In genomic region chr2:18688708-18689063, GRCm38 (mm10) we compare ENCODE assay signal across 9 mouse cellular contexts. TPM values are rescaled to one million over a fixed set of nuclear protein-coding genes. Genes with fewer than 3 reads are reported as not detected.
DNase-seq lines count a peak whose midpoint lies in the region; ATAC-seq lines count a peak whose summit lies in the region.
"Had no signal": no experiment of that assay in that cellular context is flagged by ENCODE, and none has a peak within 500 bp of the region (broad histone marks: within the 10 kb centered on the region; RNA-seq: fewer than 3 reads in every experiment).

No protein-coding gene starts in this region.

- no peak overlapping the region for H3K27ac ChIP-seq in forebrain, embryonic 13.5 days
- H3K27ac ChIP-seq in hindbrain, embryonic 14.5 days = no peak overlapping the region
- no peak overlapping the region for H3K27ac ChIP-seq in midbrain, embryonic 16.5 days (ENCODE audit: low read length)

- peak; percentile 73 for DNase-seq in adrenal gland, postnatal 10 days
- DNase-seq in hindbrain, embryonic 14.5 days (ENCODE audit: low spot score) = no peak
- peak; percentile 53 for DNase-seq in liver
- DNase-seq in thymus, postnatal 0 days (ENCODE audit: low spot score) = peak; percentile 73

- H3K4me1 ChIP-seq in erythroblast, embryonic 14.5 days (ENCODE audit: control insufficient read depth) = peaks cover 16% of the 10 kb centered on the region
- peaks cover 21% of the 10 kb centered on the region for H3K4me1 ChIP-seq in forebrain, embryonic 13.5 days
- peaks cover 12% of the 10 kb centered on the region; the same call in 1 of the 2 replicates for H3K4me1 ChIP-seq in hindbrain, embryonic 14.5 days (replicated peaks; ENCODE audit: control insufficient read depth, insufficient read depth, low read length)
- peaks cover 17% of the 10 kb centered on the region for H3K4me1 ChIP-seq in midbrain, embryonic 16.5 days (ENCODE audit: control insufficient read depth, insufficient read depth, low read length)

- under 1% methylated on average over 45 of the region's 45 CpGs for WGBS in forebrain, embryonic 13.5 days
- under 1% methylated on average over 45 of the region's 45 CpGs for WGBS in hindbrain, embryonic 14.5 days
- WGBS in midbrain, embryonic 16.5 days = under 1% methylated on average over 45 of the region's 45 CpGs

- peaks cover 86% of the 10 kb centered on the region for H3K27me3 ChIP-seq in erythroblast, embryonic 14.5 days (ENCODE audit: control insufficient read depth)
- peaks cover 76% of the 10 kb centered on the region for H3K27me3 ChIP-seq in forebrain, embryonic 13.5 days
- H3K27me3 ChIP-seq in hindbrain, embryonic 14.5 days (ENCODE audit: control insufficient read depth, insufficient read depth, low read length) = peaks cover 90% of the 10 kb centered on the region
- peaks cover 34% of the 10 kb centered on the region for H3K27me3 ChIP-seq in midbrain, embryonic 16.5 days (ENCODE audit: control insufficient read depth, insufficient read depth, low read depth, low read length)

- peak overlapping the region; percentile 9 for H3K4me3 ChIP-seq in erythroblast, embryonic 14.5 days (replicated peaks)
- H3K4me3 ChIP-seq in forebrain, embryonic 13.5 days = peak overlapping the region; percentile 48
- peak overlapping the region; percentile 36 for H3K4me3 ChIP-seq in hindbrain, embryonic 14.5 days (replicated peaks; ENCODE audit: low read length)
- H3K4me3 ChIP-seq in midbrain, embryonic 16.5 days (ENCODE audit: low read depth, low read length) = peak overlapping the region; percentile 46

- H3K9ac ChIP-seq in forebrain, embryonic 13.5 days = no peak overlapping the region
- no peak overlapping the region for H3K9ac ChIP-seq in hindbrain, embryonic 14.5 days
- 0 out of 2 replicates have a peak overlapping the region, but pooled peaks have one; percentile 10 for H3K9ac ChIP-seq in midbrain, embryonic 16.5 days (ENCODE audit: low read depth, low read length)

- no peak for ATAC-seq in erythroblast, adult 5-6 weeks (replicated peaks; ENCODE audit: low FRiP score, poor library complexity, severe bottlenecking)
- peak; percentile 44 for ATAC-seq in forebrain, embryonic 13.5 days
- ATAC-seq in hindbrain, embryonic 14.5 days (ENCODE audit: low FRiP score) = peak; percentile 24; the same call in 1 of the 2 replicates
- peak; percentile 13; the same call in 1 of the 2 replicates for ATAC-seq in midbrain, embryonic 16.5 days

- H3K36me3 ChIP-seq in erythroblast, embryonic 14.5 days (ENCODE audit: control insufficient read depth) = peaks cover 3% of the 10 kb centered on the region
- H3K36me3 ChIP-seq in forebrain, embryonic 13.5 days (ENCODE audit: poor library complexity, severe bottlenecking) = peaks cover 8% of the 10 kb centered on the region
- H3K36me3 ChIP-seq in hindbrain, embryonic 14.5 days (replicated peaks; ENCODE audit: control insufficient read depth, insufficient read depth) = peaks cover 10% of the 10 kb centered on the region
- H3K36me3 ChIP-seq in midbrain, embryonic 16.5 days (ENCODE audit: control insufficient read depth, insufficient read depth, low read length) = peaks cover 5% of the 10 kb centered on the region; the same call in 1 of the 2 replicates

- peak overlapping the region; percentile 77 for H3K4me2 ChIP-seq in forebrain, embryonic 13.5 days
- H3K4me2 ChIP-seq in hindbrain, embryonic 14.5 days (replicated peaks) = peak overlapping the region; percentile 60
- peak overlapping the region; percentile 84 for H3K4me2 ChIP-seq in midbrain, embryonic 16.5 days (ENCODE audit: low read length)

- peaks cover 17% of the 10 kb centered on the region; the same call in 1 of the 2 replicates for H3K9me3 ChIP-seq in erythroblast, embryonic 14.5 days (ENCODE audit: control insufficient read depth, low read length)
- no peaks in the 10 kb centered on the region for H3K9me3 ChIP-seq in forebrain, embryonic 13.5 days (replicated peaks)
- H3K9me3 ChIP-seq in hindbrain, embryonic 14.5 days (ENCODE audit: control insufficient read depth, low read length) = no peaks in the 10 kb centered on the region
- no peaks in the 10 kb centered on the region for H3K9me3 ChIP-seq in midbrain, embryonic 16.5 days (replicated peaks; ENCODE audit: control insufficient read depth, low read length, poor library complexity, severe bottlenecking)

RNA-seq across cellular contexts. Expression of gene Spag6, which starts 5.1 kb away (rescaled TPM):
- not detected in 2 replicates for polyA plus RNA-seq in erythroblast, embryonic 14.5 days (2012)
- not detected in 2 replicates for total RNA-seq in erythroblast, adult 5-6 weeks (2015; ENCODE audit: low replicate concordance)
- total RNA-seq in erythroblast, adult 5-6 weeks (2017; ENCODE audit: low replicate concordance) = 0.60 TPM in 1 of 2 replicates, not detected in the other
- total RNA-seq in adrenal gland, postnatal 10 days (2021) = 1 to 10 TPM in 1 of 2 experiments, under 1 TPM in 1; 0.69 to 1.3 TPM
- 0.20 and 0.32 TPM in 2 replicates for polyA plus RNA-seq in forebrain, embryonic 13.5 days (2015; fragmentation: Nextera tagmentation; extraction: Ambion mirVana)
- 0.11 TPM in 1 of 2 replicates, not detected in the other for polyA plus RNA-seq in hindbrain, embryonic 14.5 days (2014; fragmentation: Nextera tagmentation; extraction: Ambion mirVana)
- polyA plus RNA-seq in midbrain, embryonic 16.5 days (2015; fragmentation: Nextera tagmentation; extraction: Ambion mirVana) = 0.10 TPM in 1 of 2 replicates, not detected in the other
- not detected in 2 replicates for polyA plus RNA-seq in thymus, postnatal 0 days (2015; fragmentation: Nextera tagmentation; extraction: Ambion mirVana)
- total RNA-seq: hematopoietic stem cell, adult 5-6 weeks had no signal

RNA-seq across cellular contexts. Expression of gene Bmi1, which starts 11.9 kb away (rescaled TPM):
- polyA plus RNA-seq in erythroblast, embryonic 14.5 days (2012) = 0.13 TPM in 1 of 2 replicates, not detected in the other
- total RNA-seq in erythroblast, adult 5-6 weeks (2015; ENCODE audit: low replicate concordance) = 10.8 and 11.5 TPM in 2 replicates
- 5.3 and 14.9 TPM in 2 replicates for total RNA-seq in erythroblast, adult 5-6 weeks (2017; ENCODE audit: low replicate concordance)
- total RNA-seq in adrenal gland, postnatal 10 days (2021) = 10 to 100 TPM; 38.9 to 48.8 TPM
- polyA plus RNA-seq in forebrain, embryonic 13.5 days (2015; fragmentation: Nextera tagmentation; extraction: Ambion mirVana) = 34.4 and 35.5 TPM in 2 replicates
- polyA plus RNA-seq in hindbrain, embryonic 14.5 days (2014; fragmentation: Nextera tagmentation; extraction: Ambion mirVana) = 31.3 and 34.3 TPM in 2 replicates
- 19.4 and 21.0 TPM in 2 replicates for polyA plus RNA-seq in midbrain, embryonic 16.5 days (2015; fragmentation: Nextera tagmentation; extraction: Ambion mirVana)
- polyA plus RNA-seq in thymus, postnatal 0 days (2015; fragmentation: Nextera tagmentation; extraction: Ambion mirVana) = 15.7 TPM in 2 replicates

RNA-seq across cellular contexts. Expression of gene Commd3, which starts 16.5 kb away (rescaled TPM):
- polyA plus RNA-seq in erythroblast, embryonic 14.5 days (2012) = 6.1 and 7.7 TPM in 2 replicates
- total RNA-seq in erythroblast, adult 5-6 weeks (2015; ENCODE audit: low replicate concordance) = 32.6 and 37.3 TPM in 2 replicates
- total RNA-seq in erythroblast, adult 5-6 weeks (2017; ENCODE audit: low replicate concordance) = 34.3 and 51.4 TPM in 2 replicates
- 100 to 1,000 TPM; 111 to 122 TPM for total RNA-seq in adrenal gland, postnatal 10 days (2021)
- polyA plus RNA-seq in forebrain, embryonic 13.5 days (2015; fragmentation: Nextera tagmentation; extraction: Ambion mirVana) = 211 and 226 TPM in 2 replicates
- 187 and 198 TPM in 2 replicates for polyA plus RNA-seq in hindbrain, embryonic 14.5 days (2014; fragmentation: Nextera tagmentation; extraction: Ambion mirVana)
- polyA plus RNA-seq in midbrain, embryonic 16.5 days (2015; fragmentation: Nextera tagmentation; extraction: Ambion mirVana) = 188 and 194 TPM in 2 replicates
- polyA plus RNA-seq in thymus, postnatal 0 days (2015; fragmentation: Nextera tagmentation; extraction: Ambion mirVana) = 275 and 308 TPM in 2 replicates

Comparison
In these comparisons a context has a peak if more than half of its experiments do, and no peak if none do; other contexts are left out.
1. RNA of gene Bmi1, which starts 11.9 kb away (polyA plus RNA-seq): 34.4 to 35.5 TPM in forebrain, embryonic 13.5 days, 31.3 to 34.3 TPM in hindbrain, embryonic 14.5 days, 19.4 to 21.0 TPM in midbrain, embryonic 16.5 days and 15.7 TPM in thymus, postnatal 0 days; 0.13 TPM in erythroblast, embryonic 14.5 days; every median in the first group is over 10 times any median in the second.
2. RNA of gene Commd3, which starts 16.5 kb away (polyA plus RNA-seq): 275 to 308 TPM in thymus, postnatal 0 days, 211 to 226 TPM in forebrain, embryonic 13.5 days, 187 to 198 TPM in hindbrain, embryonic 14.5 days and 188 to 194 TPM in midbrain, embryonic 16.5 days; 6.1 to 7.7 TPM in erythroblast, embryonic 14.5 days; every median in the first group is over 10 times any median in the second.
3. Peak in every context shown above with its lines, with median percentiles within 50 percentile points of each other: H3K4me3 ChIP-seq and H3K4me2 ChIP-seq.